Mouse (Mus musculus) heart, adult 8-10 months (tissue): ENCODE results near the gene Ulk4. TPM values are rescaled to one million over a fixed set of nuclear protein-coding genes. Genes with fewer than 3 reads are reported as not detected.
"Not testable (repeated sequence)": the region's sequence is repeated elsewhere in the genome, so short reads cannot be mapped to it uniquely, and the experiment has no call there.

Source experiments
- DNase-seq: peaks from one replicate; pipeline ENCODE4 v3.0.0; 2022; ENCODE audit warnings: low spot score
- total RNA-seq, 4 experiments: library from RNA; stranded (reverse); gene quantifications; 2 replicates each; pipeline ENCODE4 v1.2.4; 2022

Gene Ulk4
- total RNA-seq, 4 experiments from 2014 or later = 0.14 to 0.41 (median 0.30) TPM

DNA sequence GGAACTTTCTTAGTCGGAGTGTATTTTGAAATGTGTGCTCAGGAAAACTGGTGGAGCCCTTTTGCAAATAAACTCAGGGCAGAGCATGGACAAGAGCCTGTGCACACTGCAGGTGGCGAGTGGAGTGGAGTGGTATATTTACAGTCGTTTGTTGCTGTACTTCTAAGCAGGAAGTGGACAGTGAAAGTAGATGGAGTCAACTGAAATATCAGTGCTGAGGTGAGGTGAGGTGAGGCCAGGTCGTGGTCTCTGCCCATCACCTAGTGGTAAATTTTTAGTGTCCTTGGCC lies 341.4 kb downstream of the Ulk4 start:
- DNase-seq = no peak

DNA sequence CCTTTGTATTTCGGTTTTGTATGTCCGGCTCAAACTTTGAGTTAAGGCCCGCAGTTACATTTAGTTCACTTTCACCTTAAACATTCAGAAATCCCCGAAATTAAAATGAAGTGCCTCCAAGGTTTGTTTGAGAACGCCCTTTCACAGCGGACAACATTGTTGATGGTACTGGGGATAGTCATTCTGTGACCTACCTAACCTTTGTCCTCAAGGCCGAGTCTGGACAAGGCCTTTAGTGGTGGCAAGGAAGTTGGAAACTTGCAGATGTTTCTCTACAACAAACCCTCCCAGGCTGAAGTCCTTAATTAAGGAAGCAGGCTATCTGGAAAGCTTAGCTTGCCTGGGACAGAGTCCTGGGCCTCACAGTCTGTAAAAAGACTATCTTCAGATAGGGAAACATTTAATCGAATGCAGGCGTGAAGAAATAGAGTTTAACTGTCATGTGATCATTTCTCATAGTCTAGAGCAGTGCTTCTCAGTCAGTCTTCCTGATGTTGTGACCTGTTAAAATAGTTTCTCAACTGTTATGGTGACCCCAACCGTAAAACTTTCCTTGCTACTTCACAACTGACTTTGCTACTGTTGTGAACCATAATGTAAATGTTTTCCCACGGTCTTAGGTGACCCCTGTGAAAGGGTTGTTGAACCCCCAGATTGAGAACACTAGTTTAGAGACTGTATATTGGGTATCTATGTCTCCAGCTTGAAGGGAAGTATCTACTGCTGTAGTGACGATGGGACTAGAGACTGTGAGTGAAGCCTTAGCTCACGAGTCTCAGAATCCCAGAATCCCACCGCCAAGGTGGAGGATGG lies 342.0 kb downstream of the Ulk4 start:
- peak; percentile 40 for DNase-seq

- peak; percentile 31 for DNase-seq
Observed at GRCm38 (mm10) chr9:120933886-120934758, 342.9 kb downstream of the Ulk4 start.

DNA sequence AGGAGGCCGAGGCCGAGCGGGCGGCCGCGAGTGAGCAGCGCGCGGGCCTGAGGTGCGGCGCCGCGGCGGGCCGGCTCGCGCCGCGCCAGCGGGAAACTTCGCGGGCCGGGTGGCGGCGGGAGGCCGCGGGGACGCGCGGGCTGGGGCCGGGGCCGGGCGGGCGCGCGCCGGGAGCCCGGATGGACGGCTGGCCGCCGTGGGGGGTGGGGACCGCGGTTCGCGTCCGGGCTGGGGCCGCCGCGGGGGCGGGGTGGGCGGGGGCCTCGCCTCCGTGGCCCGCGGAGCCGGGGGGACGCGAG lies 343.5 kb downstream of the Ulk4 start:
- DNase-seq = no peak

- peak; percentile 95 for DNase-seq
Observed at GRCm38 (mm10) chr9:120932797-120933586, 344.0 kb downstream of the Ulk4 start.

GRCm38 (mm10) chr9:120932371-120932770 lies 344.6 kb downstream of the Ulk4 start:
- no peak for DNase-seq

- DNase-seq = peak; percentile 48
Observed at GRCm38 (mm10) chr9:120930811-120931210, 346.2 kb downstream of the Ulk4 start.

GRCm38 (mm10) chr9:120930021-120930420 lies 347.0 kb downstream of the Ulk4 start:
- DNase-seq = no peak

DNA sequence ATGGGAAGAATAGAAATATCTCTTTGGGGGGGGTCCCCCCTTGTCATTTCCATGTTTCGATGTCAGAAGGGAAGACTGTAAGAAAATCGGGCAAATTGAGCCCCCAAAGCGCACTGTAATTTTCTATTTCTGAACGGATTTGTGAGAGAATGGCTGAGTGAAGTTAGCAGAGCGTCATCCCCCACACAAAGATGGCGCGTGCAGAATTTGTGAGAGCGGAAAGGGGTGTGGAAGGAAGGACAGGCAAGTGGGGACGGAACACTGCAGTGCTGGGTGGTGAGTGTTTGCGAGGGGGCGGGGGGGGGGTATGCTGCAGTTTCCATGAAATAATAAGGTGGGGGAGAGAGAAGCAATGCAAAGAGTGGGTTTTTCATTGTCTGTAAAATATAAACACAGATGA lies 347.9 kb downstream of the Ulk4 start, which contains the start of gene Ctnnb1:
TSS of gene Ctnnb1 (plus strand) at position 136 of the 400 bp plus-strand sequence.
- DNase-seq = no peak

DNA sequence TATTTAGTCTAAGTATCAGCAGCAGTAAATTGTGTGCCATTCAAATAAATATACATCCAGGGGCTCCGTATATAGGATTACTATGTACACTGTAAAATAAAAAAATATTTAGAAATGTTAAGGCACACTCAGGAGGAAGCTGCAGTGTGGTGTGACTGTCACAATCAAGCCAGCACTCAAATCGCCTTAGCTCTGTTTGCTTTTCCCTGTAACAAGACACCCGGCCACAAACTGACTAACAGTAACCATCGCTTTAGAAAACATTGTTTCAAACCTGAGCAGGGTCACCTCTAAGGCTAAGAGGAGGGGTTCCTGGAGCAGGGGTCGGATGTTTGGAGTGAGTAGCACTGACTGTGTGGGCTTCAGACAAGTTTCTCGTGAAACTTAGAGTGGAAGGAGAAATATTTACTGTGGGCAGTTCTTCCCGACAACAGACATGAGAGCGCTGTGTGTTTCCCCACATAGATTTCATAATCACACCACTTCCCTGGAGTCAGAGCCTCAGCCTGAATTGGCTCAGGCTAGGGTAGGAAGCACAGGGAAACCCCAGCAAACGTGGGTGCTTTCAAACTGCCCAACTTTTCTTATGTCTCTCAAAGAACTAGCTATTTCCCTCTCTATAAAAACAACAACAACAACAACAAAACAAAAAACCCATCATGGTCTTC lies 349.9 kb downstream of the Ulk4 start:
- DNase-seq = no peak

GRCm38 (mm10) chr9:120926126-120926525 lies 350.9 kb downstream of the Ulk4 start:
- DNase-seq = no peak

DNA sequence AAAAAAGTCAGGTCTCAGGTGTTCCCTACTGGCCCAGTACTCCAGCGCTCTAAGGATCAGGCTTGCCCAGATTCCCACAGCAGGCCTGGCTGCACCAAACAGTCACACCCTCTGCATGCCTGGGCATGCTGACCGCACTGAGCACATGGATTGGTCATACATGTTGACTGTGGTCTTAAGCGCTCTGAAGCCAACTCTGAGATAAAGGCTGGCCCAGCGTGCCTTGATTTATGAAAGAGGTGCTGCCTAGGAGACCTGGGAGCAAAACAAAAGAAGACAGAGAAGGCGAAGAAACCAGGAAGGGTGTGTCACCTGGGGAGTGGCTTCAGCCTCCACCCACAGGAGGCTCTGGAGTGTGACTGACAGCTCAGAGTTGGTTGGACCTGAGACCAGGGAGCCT lies 357.9 kb downstream of the Ulk4 start:
- DNase-seq = no peak

GRCm38 (mm10) chr9:120918642-120919041 lies 358.4 kb downstream of the Ulk4 start:
- no peak for DNase-seq

DNA sequence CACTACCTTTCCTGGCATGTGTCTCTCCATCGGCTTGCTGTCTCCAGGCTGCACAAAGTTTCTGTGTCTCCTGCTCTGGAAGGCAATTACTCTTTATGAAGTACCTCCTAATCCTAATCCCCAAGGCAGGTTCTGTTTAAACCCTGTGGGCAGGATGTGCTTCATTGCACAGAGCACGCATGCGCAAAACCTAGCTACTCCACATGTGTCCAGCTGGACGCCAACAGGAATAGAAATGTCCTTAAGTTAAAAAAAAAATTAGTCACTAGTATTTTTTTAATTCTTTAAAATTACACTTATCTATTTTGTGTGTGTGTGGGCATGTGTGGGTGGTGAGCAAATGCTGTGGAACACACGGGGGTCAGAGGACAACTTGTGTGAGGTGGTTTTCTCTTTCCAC lies 358.8 kb downstream of the Ulk4 start:
- no peak for DNase-seq

- not testable (repeated sequence) for DNase-seq
Observed at GRCm38 (mm10) chr9:120917619-120918018, 359.4 kb downstream of the Ulk4 start.

GRCm38 (mm10) chr9:120914877-120915459 lies 362.0 kb downstream of the Ulk4 start:
- DNase-seq = peak; percentile 42

GRCm38 (mm10) chr9:120914429-120914828 lies 362.6 kb downstream of the Ulk4 start:
- no peak for DNase-seq

- DNase-seq = no peak
Observed at GRCm38 (mm10) chr9:120913152-120913551, 363.8 kb downstream of the Ulk4 start.

- no peak for DNase-seq
Observed at GRCm38 (mm10) chr9:120908461-120908860, 368.5 kb downstream of the Ulk4 start.
